Mouse (Mus musculus): ENCODE results near the gene LTO1.
"Not testable (repeated sequence)": the region's sequence is repeated elsewhere in the genome, so short reads cannot be mapped to it uniquely, and the experiment has no call there.

Gene LTO1

GRCm38 (mm10) chr7:144914948-144915750 is at the start of gene LTO1:
Gene LTO1, plus strand, starts transcription at chr7:144915100.
- peak; percentile 92 for DNase-seq

GRCm38 (mm10) chr7:144867161-144867560 is 47.7 kb upstream of the LTO1 start:
- DNase-seq: no peak

GRCm38 (mm10) chr7:144867602-144868001 is 47.3 kb upstream of the LTO1 start:
- no peak for DNase-seq

- no peak for DNase-seq
These were observed 42.5 kb upstream of the LTO1 start for GRCm38 (mm10) chr7:144872420-144872819.

GRCm38 (mm10) chr7:144873160-144873559 is 41.7 kb upstream of the LTO1 start:
- no peak for DNase-seq

GRCm38 (mm10) chr7:144874226-144874625 is 40.7 kb upstream of the LTO1 start:
- no peak for DNase-seq

- DNase-seq: no peak
These were observed 36.5 kb upstream of the LTO1 start for GRCm38 (mm10) chr7:144878401-144878800.

- no peak for DNase-seq
These were observed 31.8 kb upstream of the LTO1 start for GRCm38 (mm10) chr7:144883106-144883505.

- no peak for DNase-seq
These were observed 27.2 kb upstream of the LTO1 start for GRCm38 (mm10) chr7:144887672-144888071.

- DNase-seq: no peak
These were observed 26.2 kb upstream of the LTO1 start for GRCm38 (mm10) chr7:144888564-144889299.

GRCm38 (mm10) chr7:144890661-144891060 is 24.2 kb upstream of the LTO1 start:
- DNase-seq: not testable (repeated sequence)

- DNase-seq: no peak
These were observed 23.0 kb upstream of the LTO1 start for GRCm38 (mm10) chr7:144891863-144892262.

- no peak for DNase-seq
These were observed 22.6 kb upstream of the LTO1 start for GRCm38 (mm10) chr7:144892322-144892721.

- DNase-seq: peak; percentile 29
These were observed 20.7 kb upstream of the LTO1 start for GRCm38 (mm10) chr7:144894191-144894590.

- no peak for DNase-seq
These were observed 20.2 kb upstream of the LTO1 start for GRCm38 (mm10) chr7:144894706-144895105.

GRCm38 (mm10) chr7:144895305-144896111 is 19.4 kb upstream of the LTO1 start:
- peak; percentile 73 for DNase-seq

- no peak for DNase-seq
These were observed 18.3 kb upstream of the LTO1 start, which contains the start of gene Fgf15 for GRCm38 (mm10) chr7:144896294-144897218. Gene Fgf15, plus strand, starts transcription at chr7:144896531.

- DNase-seq: no peak
These were observed 16.4 kb upstream of the LTO1 start for GRCm38 (mm10) chr7:144898506-144898905.

GRCm38 (mm10) chr7:144905514-144905913 is 9.4 kb upstream of the LTO1 start:
- not testable (repeated sequence) for DNase-seq

GRCm38 (mm10) chr7:144906708-144907397 is 8.0 kb upstream of the LTO1 start:
- no peak for DNase-seq

GRCm38 (mm10) chr7:144907793-144908192 is 7.1 kb upstream of the LTO1 start:
- DNase-seq: no peak
